Mouse (Mus musculus) heart, adult 2 months (tissue): ENCODE measurements around the gene Trim25. TPM values are rescaled to one million over a fixed set of nuclear protein-coding genes. Genes with fewer than 3 reads are reported as not detected.

Source experiments
- DNase-seq, 2 experiments: peaks; one replicate each; pipeline ENCODE4 v3.0.0; 2021
- H3K27ac ChIP-seq: fragments of 200-600 bp; 2 replicates; pipeline ENCODE4 v1.8.1; 2022
- H3K27me3 ChIP-seq: fragments of 200-500 bp; 2 replicates; pipeline ENCODE4 v1.6.1; 2012; ENCODE audit warnings: mild to moderate bottlenecking, low read length, inconsistent platforms, mixed read lengths; ENCODE audit not compliant: control insufficient read depth, insufficient read depth
- H3K36me3 ChIP-seq: fragments of 200-500 bp; 2 replicates; pipeline ENCODE4 v1.6.1; 2012; ENCODE audit warnings: low read length, inconsistent platforms; ENCODE audit not compliant: control insufficient read depth, insufficient read depth
- H3K4me1 ChIP-seq: fragments of 200-500 bp; 2 replicates; pipeline ENCODE4 v1.6.1; 2011; ENCODE audit warnings: low read length; ENCODE audit not compliant: control insufficient read depth, insufficient read depth
- H3K4me3 ChIP-seq: fragments of 200-600 bp; 2 replicates; pipeline ENCODE4 v1.8.1; 2022
- H3K79me2 ChIP-seq: fragments of 200-500 bp; replicated peaks from 2 replicates; pipeline ENCODE4 v1.6.1; 2012; ENCODE audit warnings: mild to moderate bottlenecking, inconsistent platforms, low read length, moderate library complexity, mixed read lengths; ENCODE audit not compliant: control insufficient read depth, insufficient read depth
- H3K9ac ChIP-seq: fragments of 200-500 bp; 2 replicates; pipeline ENCODE4 v1.6.1; 2012; ENCODE audit warnings: low read depth, mild to moderate bottlenecking, control low read depth, inconsistent platforms, low read length, mixed read lengths
- CTCF ChIP-seq: fragments of 200-600 bp; IDR thresholded peaks from 2 replicates; pipeline ENCODE4 v1.8.1; 2022; ENCODE audit warnings: antibody characterized with exemption, mild to moderate bottlenecking, moderate library complexity
- EP300 ChIP-seq: fragments of 200-500 bp; IDR thresholded peaks from 2 replicates; pipeline ENCODE4 v1.6.1; 2011; ENCODE audit warnings: low read depth, low read length, control low read depth; ENCODE audit not compliant: insufficient read depth
- POLR2A ChIP-seq: fragments of 200-500 bp; IDR thresholded peaks from 2 replicates; pipeline ENCODE4 v1.6.1; 2011; ENCODE audit warnings: mild to moderate bottlenecking, low read depth, low read length, control low read depth; ENCODE audit not compliant: insufficient read depth
- WGBS: fragments of 180-500 bp; shearing (Covaris S2); methylation state at CpG from one replicate; pipeline ENCODE4 v1.1.7; 2018; 5-methylcytosine and 5-hydroxymethylcytosine counted together
- intact Hi-C: fragments of 180-260 bp; cut with DNase I; formaldehyde crosslinking; loops from one replicate; pipeline ENCODE4 v1.15.1; 2025
- polyA plus RNA-seq: library from polyadenylated mRNA; depleted of rRNA; stranded (reverse); fragments of >200 nt; gene quantifications from 2 replicates; pipeline ENCODE4 v1.2.3, GENCODE M21; 2012
- total RNA-seq, 2 experiments: library from RNA; stranded (reverse); gene quantifications; 2 replicates each; pipeline ENCODE4 v1.2.3; 2021

Gene Trim25
- total and polyA plus RNA-seq, 3 experiments: 13.6 to 24.3 (median 17.7) TPM

GRCm38 (mm10) chr11:89051767-89052166 lies 52.6 kb downstream of the Trim25 start:
- peaks cover 6% of the 10 kb centered on the region for H3K4me1 ChIP-seq
- WGBS: 66% methylated on average over 6 of the region's 6 CpGs
- no peak overlapping the region for H3K27ac ChIP-seq
- H3K36me3 ChIP-seq: peaks cover 23% of the 10 kb centered on the region
- intact Hi-C loops: loop anchor here (10.0 kb wide), 1 partner anchor 187 kb away; the partner anchor contains the start of gene Akap1
- H3K4me3 ChIP-seq: no peak overlapping the region
- no peak overlapping the region for H3K9ac ChIP-seq
- no peak for TF ChIP-seq CTCF
- no peak for TF ChIP-seq POLR2A
- no peak for TF ChIP-seq EP300
- H3K27me3 ChIP-seq: no peaks in the 10 kb centered on the region
- H3K79me2 ChIP-seq: 0 out of 2 replicates have a peak, but pooled peaks cover 2% of the 10 kb centered on the region
- DNase-seq: no peak

GRCm38 (mm10) chr11:89055931-89056690 lies 56.9 kb downstream of the Trim25 start:
- H3K36me3 ChIP-seq: peaks cover 22% of the 10 kb centered on the region
- peaks cover 11% of the 10 kb centered on the region for H3K4me1 ChIP-seq
- H3K9ac ChIP-seq: no peak overlapping the region
- peak overlapping the region; percentile 82 for H3K27ac ChIP-seq
- DNase-seq: no peak
- intact Hi-C loops: loop anchor here (10.0 kb wide), 1 partner anchor 191 kb away; the partner anchor contains the start of gene Akap1
- TF ChIP-seq POLR2A: no peak
- peak; percentile 24 for TF ChIP-seq CTCF
- 28% methylated on average over 13 of the region's 13 CpGs for WGBS
- H3K27me3 ChIP-seq: no peaks in the 10 kb centered on the region
- 0 out of 2 replicates have a peak, but pooled peaks cover 2% of the 10 kb centered on the region for H3K79me2 ChIP-seq
- H3K4me3 ChIP-seq: peak overlapping the region; percentile 15; the same call in 1 of the 2 replicates

GRCm38 (mm10) chr11:89058515-89059270 lies 59.5 kb downstream of the Trim25 start:
- intact Hi-C loops: loop anchor here (2.0 to 10.0 kb wide), 2 partner anchors 56 to 194 kb away; partner anchors contain the start of gene Akap1
- H3K27me3 ChIP-seq: no peaks in the 10 kb centered on the region
- peak overlapping the region; percentile 87 for H3K9ac ChIP-seq
- H3K79me2 ChIP-seq: 0 out of 2 replicates have a peak, but pooled peaks cover 2% of the 10 kb centered on the region
- no peak for TF ChIP-seq POLR2A
- no peak for TF ChIP-seq EP300
- TF ChIP-seq CTCF: peak; percentile 74
- peaks cover 15% of the 10 kb centered on the region for H3K36me3 ChIP-seq
- peak overlapping the region; percentile 82 for H3K27ac ChIP-seq
- H3K4me3 ChIP-seq: peak overlapping the region; percentile 95
- peaks cover 10% of the 10 kb centered on the region for H3K4me1 ChIP-seq
- no peak for DNase-seq
- WGBS: 44% methylated on average over 11 of the region's 11 CpGs

- TF ChIP-seq CTCF (peak; percentile 11; the same call in 1 of the 2 replicates), POLR2A (no peak), EP300 (no peak)
- intact Hi-C loops: loop anchor here (2.0 to 10.0 kb wide), 3 partner anchors 31 to 195 kb away; partner anchors contain the start of gene Akap1
- Histone ChIP-seq H3K79me2 (no peaks in the 10 kb centered on the region), H3K9ac (peak overlapping the region; percentile 87), H3K27me3 (no peaks in the 10 kb centered on the region), H3K4me1 (peaks cover 8% of the 10 kb centered on the region), H3K27ac (peak overlapping the region; percentile 82), H3K4me3 (peak overlapping the region; percentile 95), H3K36me3 (peaks cover 10% of the 10 kb centered on the region)
- WGBS: under 1% methylated on average over 33 of the region's 33 CpGs
- DNase-seq: no peak
These were observed 60.8 kb downstream of the Trim25 start for GRCm38 (mm10) chr11:89059919-89060422.

GRCm38 (mm10) chr11:89060423-89061089 lies 61.4 kb downstream of the Trim25 start:
- peak; percentile 63; the same call in 1 of the 2 replicates for TF ChIP-seq POLR2A
- no peak for TF ChIP-seq CTCF
- under 1% methylated on average over 63 of the region's 63 CpGs for WGBS
- H3K36me3 ChIP-seq: peaks cover 9% of the 10 kb centered on the region
- peak overlapping the region; percentile 82 for H3K27ac ChIP-seq
- H3K4me3 ChIP-seq: peak overlapping the region; percentile 95
- H3K79me2 ChIP-seq: no peaks in the 10 kb centered on the region
- peak; percentile 91 to 93 for DNase-seq
- peak overlapping the region; percentile 87 for H3K9ac ChIP-seq
- H3K4me1 ChIP-seq: peaks cover 7% of the 10 kb centered on the region
- intact Hi-C loops: loop anchor here (2.0 kb wide), 1 partner anchor 32 kb away; no protein-coding TSS in a partner anchor
- no peaks in the 10 kb centered on the region for H3K27me3 ChIP-seq
